Mouse (Mus musculus) E14TG2a.4 (cell line): ENCODE measurements around the gene Tiparp.

Source experiments
- CTCF ChIP-seq: conservative IDR thresholded peaks from 2 replicates; pipeline ENCODE4 v1.5.1; 2014; ENCODE audit warnings: low read length
- NANOG ChIP-seq: IDR thresholded peaks from 2 replicates; pipeline ENCODE4 v1.6.1; 2014; ENCODE audit warnings: borderline replicate concordance, low read length, mixed read lengths
- POU5F1 ChIP-seq: IDR thresholded peaks from 2 replicates; pipeline ENCODE4 v1.6.1; 2014; ENCODE audit warnings: low read length, borderline replicate concordance

DNA sequence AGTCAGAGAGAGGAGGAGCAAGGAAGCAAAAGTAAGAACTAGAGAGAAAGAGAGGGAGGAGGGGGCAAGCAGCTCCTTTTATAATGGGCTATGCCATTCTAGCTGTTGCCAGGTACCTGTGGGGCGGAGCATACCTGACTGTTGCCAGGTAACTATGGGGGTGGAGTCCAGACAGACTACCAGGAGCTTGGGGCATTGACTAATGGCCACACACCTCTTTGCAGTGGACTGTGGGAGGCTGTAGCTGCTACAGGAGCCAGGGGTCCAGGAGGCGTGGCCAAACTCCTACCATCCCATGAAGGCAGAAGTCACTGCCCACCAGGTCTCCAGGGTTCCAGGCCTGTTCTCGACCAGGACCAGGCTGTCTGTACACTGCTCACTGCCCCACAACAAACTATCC, 49.4 kb downstream of the Tiparp start:
- no peak for TF ChIP-seq CTCF
- no peak for TF ChIP-seq POU5F1
- TF ChIP-seq NANOG: no peak
